Mouse (Mus musculus) layer of hippocampus, adult 8-10 months (tissue): ENCODE results near the gene Caskin1. TPM values are rescaled to one million over a fixed set of nuclear protein-coding genes. Genes with fewer than 3 reads are reported as not detected.

Experiments
- DNase-seq, 2 experiments: peaks; one replicate each; pipeline ENCODE4 v3.0.0; 2022; ENCODE audit warnings: low spot score in 2 of 2
- total RNA-seq, 4 experiments: library from RNA; stranded (reverse); gene quantifications; 2 replicates each; pipeline ENCODE4 v1.2.4; 2022

Gene Caskin1
- total RNA-seq, 4 experiments from 2014 or later: 134 to 172 (median 153) TPM

- no peak for DNase-seq
Observed at GRCm38 (mm10) chr17:24530361-24531050, 42.1 kb downstream of the Caskin1 start.

DNA sequence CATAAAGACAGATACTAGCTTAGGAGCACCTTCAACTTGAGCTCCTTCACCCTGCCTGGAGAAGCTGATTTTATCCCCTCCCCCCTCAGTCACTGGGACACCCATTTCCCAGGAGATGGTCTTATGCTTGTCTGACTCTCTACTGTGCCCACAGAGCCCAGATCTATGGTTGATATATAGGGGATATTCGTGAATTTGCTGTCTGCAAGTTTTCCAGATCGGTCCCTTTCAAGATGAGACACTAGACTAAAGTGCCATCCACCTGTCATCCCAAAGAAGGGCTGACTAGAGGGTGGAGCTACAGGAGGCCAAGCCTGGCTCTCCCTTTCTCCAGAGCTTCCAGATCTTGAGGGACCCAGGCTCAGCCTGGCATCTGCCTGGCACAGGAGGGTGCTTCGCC lies 42.7 kb downstream of the Caskin1 start:
- DNase-seq: no peak

GRCm38 (mm10) chr17:24532045-24532444 lies 43.6 kb downstream of the Caskin1 start:
- no peak for DNase-seq

DNA sequence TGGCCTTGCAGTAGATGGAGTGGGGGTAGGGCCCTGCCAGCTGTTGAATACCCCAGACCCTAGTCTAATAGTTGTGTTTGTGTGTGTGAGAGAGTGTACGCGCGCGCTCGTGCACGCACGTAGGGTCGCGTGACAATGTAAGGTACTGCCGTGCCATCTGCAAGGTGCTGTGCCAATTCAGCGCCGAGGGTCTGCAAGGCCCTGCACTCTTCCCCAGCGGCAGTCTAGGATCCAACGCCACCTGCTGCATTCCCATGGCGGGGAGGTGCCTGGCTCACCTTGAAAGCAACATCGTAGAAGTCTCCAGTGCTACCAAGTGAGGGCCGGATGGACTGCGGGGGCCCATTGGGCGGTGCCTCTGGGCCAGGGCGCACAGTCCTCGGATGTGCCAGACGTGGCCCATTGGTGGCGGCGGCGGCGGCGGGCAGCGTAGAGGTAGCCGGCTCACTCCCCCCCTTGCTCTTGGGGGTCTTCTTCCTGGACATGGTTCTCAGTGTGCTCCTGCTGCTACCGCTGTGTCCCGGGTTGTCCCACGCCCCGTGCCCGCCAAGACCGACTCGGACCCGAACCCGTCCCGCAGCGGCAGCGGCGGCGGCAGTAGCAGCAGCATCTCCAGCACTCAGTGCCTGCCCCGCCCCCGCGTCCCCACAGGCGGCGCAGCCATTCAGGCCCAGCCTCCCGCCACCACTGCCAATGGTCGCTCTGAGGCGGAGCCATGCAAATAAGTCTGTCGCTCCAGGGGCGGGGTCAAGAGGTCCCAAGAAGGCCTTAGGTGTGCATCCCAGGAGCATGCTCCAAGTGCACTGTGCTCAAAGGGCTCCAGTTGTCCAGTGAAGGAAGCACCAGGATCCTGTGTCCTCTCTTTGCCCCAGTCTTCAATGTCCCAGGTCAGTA lies 44.9 kb downstream of the Caskin1 start:
- peak; percentile 89 to 91 for DNase-seq

DNA sequence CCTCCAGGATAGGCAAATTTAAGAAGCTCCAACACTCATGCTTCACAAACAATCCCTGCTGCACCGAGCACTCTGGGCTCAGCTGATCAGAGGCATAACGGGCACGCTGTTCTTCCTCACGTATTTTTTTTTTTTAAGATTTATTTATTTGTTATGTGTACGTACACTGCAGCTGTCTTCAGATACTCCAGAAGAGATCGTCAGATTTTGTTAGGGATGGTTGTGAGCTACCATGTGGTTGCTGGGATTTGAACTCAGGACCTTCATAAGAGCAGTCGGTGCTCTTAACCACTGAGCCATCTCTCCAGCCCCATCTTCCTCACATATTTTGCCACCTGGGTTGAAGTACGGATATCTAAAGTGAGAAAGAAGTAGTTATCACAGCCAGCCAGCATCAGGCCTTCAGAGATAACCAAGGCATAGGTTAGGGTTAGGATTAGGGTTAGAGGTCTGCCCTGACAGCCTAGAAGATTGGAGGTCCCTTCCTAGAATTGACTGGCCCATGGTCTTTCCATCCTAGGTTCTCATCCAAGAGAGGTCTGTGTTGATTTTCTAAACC lies 45.8 kb downstream of the Caskin1 start, which contains the start of gene Rab26:
Gene Rab26 (minus strand): TSS at position 51 of the 559 bp plus-strand sequence.
- no peak for DNase-seq

DNA sequence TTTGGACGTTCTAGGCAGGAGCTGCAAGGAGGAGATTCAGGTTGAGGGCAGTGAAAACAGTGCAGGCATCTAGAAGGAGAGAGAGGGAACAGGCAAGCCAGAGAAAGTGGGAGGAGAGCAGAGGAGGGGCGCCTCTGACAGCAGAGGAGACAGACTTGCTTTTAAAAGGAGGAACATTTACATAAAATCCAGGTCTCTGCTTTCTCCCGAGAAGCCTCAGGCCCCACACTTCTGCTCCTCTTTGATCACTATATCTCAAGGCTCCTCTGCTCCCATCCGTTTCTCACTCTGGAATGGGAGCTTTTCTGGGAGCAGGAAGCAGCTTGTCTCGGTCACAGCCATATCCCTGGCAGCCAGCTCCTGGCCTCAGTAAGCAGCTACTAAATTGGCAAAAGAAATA lies 46.9 kb downstream of the Caskin1 start:
- DNase-seq: no peak

GRCm38 (mm10) chr17:24537536-24537935 lies 49.1 kb downstream of the Caskin1 start:
- no peak for DNase-seq

GRCm38 (mm10) chr17:24538950-24539349 lies 50.5 kb downstream of the Caskin1 start:
- DNase-seq: no peak

DNA sequence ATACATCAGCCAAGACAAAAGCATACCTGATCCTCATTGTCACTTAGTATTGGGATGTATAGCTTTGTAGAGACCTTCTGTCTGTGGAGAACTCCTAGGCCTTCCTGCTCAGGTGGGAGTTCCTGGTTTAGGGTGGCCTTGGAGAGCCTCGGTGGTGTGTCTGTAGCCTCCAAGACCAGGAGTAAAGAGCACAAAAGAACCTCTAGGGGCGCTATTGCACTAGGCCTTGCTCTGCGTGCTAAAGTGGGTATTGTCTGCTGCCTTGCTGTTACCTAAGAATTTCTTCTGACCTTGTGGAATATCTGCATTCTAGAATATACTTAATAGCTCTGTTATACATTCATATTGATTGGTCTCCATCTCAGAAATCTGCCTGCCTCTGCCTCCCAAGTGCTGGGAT lies 52.0 kb downstream of the Caskin1 start:
- no peak for DNase-seq

DNA sequence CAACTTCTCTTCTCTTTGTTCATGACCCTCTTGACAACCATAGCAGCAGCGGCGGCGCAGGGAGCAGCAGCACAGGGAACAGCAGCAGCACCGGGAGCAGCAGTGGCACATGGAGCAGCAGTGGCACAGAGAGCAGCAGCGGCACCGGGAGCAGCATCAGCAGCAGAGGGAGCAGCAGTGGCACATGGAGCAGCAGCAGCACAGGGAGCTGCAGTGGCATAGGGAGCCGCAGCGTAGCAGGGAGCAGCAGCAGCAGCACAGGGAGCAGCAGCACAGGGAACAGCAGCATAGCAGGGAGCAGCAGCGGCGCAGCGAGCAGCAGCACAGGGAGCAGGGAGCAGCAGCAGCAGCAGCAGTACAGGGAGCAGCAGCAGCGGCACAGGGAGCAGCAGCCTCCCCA lies 56.2 kb downstream of the Caskin1 start:
- DNase-seq: no peak

DNA sequence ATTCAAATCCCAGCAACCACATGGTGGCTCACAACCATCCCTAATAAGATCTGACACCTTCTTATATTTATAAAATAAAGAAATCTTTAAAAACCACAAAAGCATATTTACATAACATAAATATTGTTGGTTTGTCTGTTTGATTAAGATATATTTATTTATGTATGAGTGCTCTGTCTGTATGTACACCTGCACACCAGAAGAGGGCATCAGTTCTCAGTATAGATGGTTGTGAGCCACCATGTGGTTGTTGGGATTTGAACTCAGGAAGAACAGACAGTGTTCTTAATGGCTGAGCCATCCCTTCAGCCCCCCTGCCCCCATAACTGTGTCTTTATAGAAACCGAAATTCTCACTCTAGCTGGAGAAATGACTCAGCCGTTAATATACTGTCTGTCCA lies 56.8 kb downstream of the Caskin1 start:
- no peak for DNase-seq

DNA sequence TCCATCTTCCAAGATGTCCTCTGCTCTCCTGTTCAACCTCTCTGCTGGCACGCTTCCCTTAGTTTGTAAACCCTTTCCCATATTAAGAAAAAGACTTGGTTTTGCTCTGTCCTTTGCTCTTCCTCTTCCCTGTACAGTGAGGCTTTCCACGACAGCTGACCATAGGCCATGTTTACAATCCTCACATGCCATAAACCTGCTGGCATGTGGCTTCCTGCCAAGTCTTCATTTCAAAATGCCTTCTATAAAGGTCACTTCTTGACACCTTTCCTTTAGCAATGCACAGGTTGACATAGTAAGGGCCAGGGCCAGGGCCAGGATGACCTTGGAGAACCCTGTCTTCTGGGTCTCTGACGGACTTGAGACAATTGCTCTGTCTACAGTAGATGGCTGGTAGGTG lies 57.8 kb downstream of the Caskin1 start:
- no peak for DNase-seq

- DNase-seq: no peak
Observed at GRCm38 (mm10) chr17:24548435-24548834, 60.0 kb downstream of the Caskin1 start.

- DNase-seq: no peak
Observed at GRCm38 (mm10) chr17:24548921-24549617, 60.7 kb downstream of the Caskin1 start.

DNA sequence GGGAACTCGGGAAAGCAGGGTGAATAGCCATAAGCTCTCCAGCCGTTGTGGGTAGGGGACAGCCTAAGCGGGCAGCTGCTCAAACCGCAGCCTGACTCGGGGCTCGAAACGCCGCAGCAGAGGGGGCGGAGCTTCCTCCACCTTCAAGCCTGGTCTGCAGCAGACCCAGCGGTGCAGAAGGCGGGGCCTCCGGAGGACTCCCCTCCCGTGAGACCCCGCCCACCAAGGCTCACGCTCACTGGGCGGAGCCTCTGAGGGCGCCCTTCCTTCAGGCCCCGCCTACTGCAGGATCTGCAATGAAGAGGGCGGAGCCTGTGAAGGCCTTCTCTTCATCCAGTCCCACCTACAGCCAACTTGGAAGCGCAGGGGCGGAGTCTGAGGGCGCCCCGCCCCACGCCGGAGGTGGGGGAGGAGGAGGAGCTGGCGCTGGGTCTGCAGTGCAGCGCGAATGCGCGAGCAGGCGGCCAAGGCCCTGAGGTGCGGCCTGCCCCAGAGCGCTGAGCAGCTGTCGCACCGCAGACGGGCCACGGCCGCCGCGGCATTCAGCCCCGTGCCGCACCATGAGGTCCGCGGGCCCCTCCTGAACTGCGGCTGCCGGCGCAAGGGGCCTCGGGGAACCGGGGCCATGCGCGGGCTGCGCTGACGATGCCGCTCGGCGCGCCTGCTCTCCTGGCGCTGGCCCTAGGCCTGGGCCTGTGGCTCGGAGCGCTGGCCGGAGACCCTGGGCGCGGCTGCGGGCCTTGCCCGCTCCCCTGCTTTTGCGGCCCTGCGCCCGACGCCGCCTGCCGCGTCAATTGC lies 61.4 kb downstream of the Caskin1 start, which contains the start of gene Pkd1:
Gene Pkd1 (plus strand): TSS at position 217 of the 798 bp plus-strand sequence.
- DNase-seq: peak; percentile 98 to 99

- peak; percentile 67 to 73 for DNase-seq
Observed at GRCm38 (mm10) chr17:24550416-24551049, 62.1 kb downstream of the Caskin1 start.

- DNase-seq: no peak
Observed at GRCm38 (mm10) chr17:24551050-24551444, 62.6 kb downstream of the Caskin1 start.

GRCm38 (mm10) chr17:24557091-24557490 lies 68.7 kb downstream of the Caskin1 start:
- DNase-seq: no peak
